Mouse (Mus musculus): Measurements from ENCODE around the gene Mup6. TPM values are rescaled to one million over a fixed set of nuclear protein-coding genes. Genes with fewer than 3 reads are reported as not detected.
A peak's percentile ranks its signal among the peaks of the same experiment; 100 is the strongest.

Mup6 gene
- polyA plus RNA-seq (2011; ENCODE audit: insufficient read depth, insufficient read length, low read depth, missing spikeins): 15.3 and 19.4 TPM in 2 replicates

- H3K4me1 ChIP-seq (ENCODE audit: control insufficient read depth, insufficient read depth, low read length): no peaks in the 10 kb centered on the region
- 0 out of 2 replicates have a peak within 1 kb of the TSS, but pooled peaks have one; percentile 15 for H3K4me3 ChIP-seq (ENCODE audit: low read depth, low read length)
- H3K27me3 ChIP-seq (ENCODE audit: control insufficient read depth, insufficient read depth, low read length, poor library complexity, severe bottlenecking): no peaks in the 10 kb centered on the region; the same call in 1 of the 2 replicates
- H3K36me3 ChIP-seq (ENCODE audit: control insufficient read depth, insufficient read depth, low read length, poor library complexity, severe bottlenecking): no peaks in the 10 kb centered on the region
- TF ChIP-seq EP300 (IDR thresholded peaks at IDR 0.05; ENCODE audit: insufficient read depth, low read depth, low read length) (peak; percentile 98), POLR2A (IDR thresholded peaks at IDR 0.05; ENCODE audit: insufficient read depth, low read length) (no peak)
- H3K9me3 ChIP-seq (replicated peaks; ENCODE audit: control insufficient read depth, insufficient read depth, low read length, poor library complexity, severe bottlenecking): no peaks in the 10 kb centered on the region
- H3K27ac ChIP-seq (ENCODE audit: insufficient read depth, low read length): peak within 1 kb of the TSS; percentile 98
- peak within 1 kb of the TSS; percentile 42; the same call in 1 of the 2 replicates for H3K9ac ChIP-seq (ENCODE audit: low read depth, poor library complexity, severe bottlenecking)
These were observed at the start of gene Mup6 for GRCm38 (mm10) chr4:59963405-59964344. Gene Mup6, plus strand, starts transcription at chr4:59964294.

- Histone ChIP-seq H3K4me1 (ENCODE audit: control insufficient read depth, insufficient read depth, low read length) (no peaks in the 10 kb centered on the region), H3K9me3 (replicated peaks; ENCODE audit: control insufficient read depth, insufficient read depth, low read length, poor library complexity, severe bottlenecking) (no peaks in the 10 kb centered on the region), H3K27me3 (ENCODE audit: control insufficient read depth, insufficient read depth, low read length, poor library complexity, severe bottlenecking) (no peaks in the 10 kb centered on the region), H3K4me3 (ENCODE audit: low read depth, low read length) (peak within 1 kb of the TSS; percentile 47), H3K27ac (ENCODE audit: insufficient read depth, low read length) (no peak within 1 kb of the TSS), H3K36me3 (ENCODE audit: control insufficient read depth, insufficient read depth, low read length, poor library complexity, severe bottlenecking) (no peaks in the 10 kb centered on the region), H3K9ac (ENCODE audit: low read depth, poor library complexity, severe bottlenecking) (no peak within 1 kb of the TSS)
- no peak for TF ChIP-seq POLR2A (IDR thresholded peaks at IDR 0.05; ENCODE audit: insufficient read depth, low read length)
- TF ChIP-seq EP300 (IDR thresholded peaks at IDR 0.05; ENCODE audit: insufficient read depth, low read depth, low read length): no peak
- no peak for TF ChIP-seq CTCF (IDR thresholded peaks at IDR 0.05; ENCODE audit: low read depth, low read length)
These were observed 49.3 kb upstream of the Mup6 start, which contains the start of gene Slc46a2 for GRCm38 (mm10) chr4:59914608-59915403. Gene Slc46a2, minus strand, starts transcription at chr4:59915056.

GRCm38 (mm10) chr4:59917966-59918365 is 46.1 kb upstream of the Mup6 start:
- no peak for TF ChIP-seq CTCF (IDR thresholded peaks at IDR 0.05; ENCODE audit: low read depth, low read length)
- no peak for TF ChIP-seq POLR2A (IDR thresholded peaks at IDR 0.05; ENCODE audit: insufficient read depth, low read length)
- no peak for TF ChIP-seq EP300 (IDR thresholded peaks at IDR 0.05; ENCODE audit: insufficient read depth, low read depth, low read length)
- H3K36me3 ChIP-seq (ENCODE audit: control insufficient read depth, insufficient read depth, low read length, poor library complexity, severe bottlenecking): no peaks in the 10 kb centered on the region
- H3K4me1 ChIP-seq (ENCODE audit: control insufficient read depth, insufficient read depth, low read length): no peaks in the 10 kb centered on the region
- H3K27me3 ChIP-seq (ENCODE audit: control insufficient read depth, insufficient read depth, low read length, poor library complexity, severe bottlenecking): no peaks in the 10 kb centered on the region
- H3K9ac ChIP-seq (ENCODE audit: low read depth, poor library complexity, severe bottlenecking): no peak overlapping the region
- H3K4me3 ChIP-seq (ENCODE audit: low read depth, low read length): no peak overlapping the region
- no peaks in the 10 kb centered on the region for H3K9me3 ChIP-seq (replicated peaks; ENCODE audit: control insufficient read depth, insufficient read depth, low read length, poor library complexity, severe bottlenecking)
- no peak overlapping the region for H3K27ac ChIP-seq (ENCODE audit: insufficient read depth, low read length)

- no peaks in the 10 kb centered on the region for H3K36me3 ChIP-seq (ENCODE audit: control insufficient read depth, insufficient read depth, low read length, poor library complexity, severe bottlenecking)
- H3K27me3 ChIP-seq (ENCODE audit: control insufficient read depth, insufficient read depth, low read length, poor library complexity, severe bottlenecking): no peaks in the 10 kb centered on the region
- H3K27ac ChIP-seq (ENCODE audit: insufficient read depth, low read length): no peak overlapping the region
- H3K4me1 ChIP-seq (ENCODE audit: control insufficient read depth, insufficient read depth, low read length): no peaks in the 10 kb centered on the region
- H3K9ac ChIP-seq (ENCODE audit: low read depth, poor library complexity, severe bottlenecking): no peak overlapping the region
- TF ChIP-seq POLR2A (IDR thresholded peaks at IDR 0.05; ENCODE audit: insufficient read depth, low read length) (no peak), EP300 (IDR thresholded peaks at IDR 0.05; ENCODE audit: insufficient read depth, low read depth, low read length) (no peak), CTCF (IDR thresholded peaks at IDR 0.05; ENCODE audit: low read depth, low read length) (no peak)
- H3K9me3 ChIP-seq (replicated peaks; ENCODE audit: control insufficient read depth, insufficient read depth, low read length, poor library complexity, severe bottlenecking): no peaks in the 10 kb centered on the region
- no peak overlapping the region for H3K4me3 ChIP-seq (ENCODE audit: low read depth, low read length)
These were observed 39.0 kb upstream of the Mup6 start for GRCm38 (mm10) chr4:59925082-59925481.

GRCm38 (mm10) chr4:59927666-59928065 is 36.4 kb upstream of the Mup6 start:
- Histone ChIP-seq H3K27me3 (ENCODE audit: control insufficient read depth, insufficient read depth, low read length, poor library complexity, severe bottlenecking) (no peaks in the 10 kb centered on the region), H3K27ac (ENCODE audit: insufficient read depth, low read length) (no peak overlapping the region)

More at GRCm38 (mm10) chr4:59927666-59928065, 36.4 kb upstream of the Mup6 start:
- no peaks in the 10 kb centered on the region for H3K36me3 ChIP-seq (ENCODE audit: control insufficient read depth, insufficient read depth, low read length, poor library complexity, severe bottlenecking)
- H3K9me3 ChIP-seq (replicated peaks; ENCODE audit: control insufficient read depth, insufficient read depth, low read length, poor library complexity, severe bottlenecking): no peaks in the 10 kb centered on the region
- no peak overlapping the region for H3K4me3 ChIP-seq (ENCODE audit: low read depth, low read length)
- no peaks in the 10 kb centered on the region for H3K4me1 ChIP-seq (ENCODE audit: control insufficient read depth, insufficient read depth, low read length)
- TF ChIP-seq CTCF (IDR thresholded peaks at IDR 0.05; ENCODE audit: low read depth, low read length): no peak
- no peak overlapping the region for H3K9ac ChIP-seq (ENCODE audit: low read depth, poor library complexity, severe bottlenecking)

All from ES-Bruce4 (cell line).